Mouse (Mus musculus) intestine, embryonic 14.5 days (tissue): ENCODE results near the gene Prkag1. TPM values are rescaled to one million over a fixed set of nuclear protein-coding genes. Genes with fewer than 3 reads are reported as not detected.
A peak's percentile ranks its signal among the peaks of the same experiment; 100 is the strongest.

Experiments used
- ATAC-seq: fragments of 200-750 bp; cut with Nextera tagmentation; replicated peaks from 2 replicates; pipeline ENCODE4 v1.8.0; 2017; ENCODE audit warnings: low read depth, moderate number of reproducible peaks, moderate TSS enrichment, moderate library complexity; ENCODE audit not compliant: low FRiP score, low TSS enrichment
- DNase-seq: peaks from one replicate; pipeline ENCODE4 v3.0.0-alpha.2; 2018; ENCODE audit warnings: low spot score
- H3K27ac ChIP-seq: fragments of 300-500 bp; sonication (generic); 2 replicates; pipeline ENCODE4 v1.5.1; 2014; ENCODE audit warnings: low read depth, mild to moderate bottlenecking, control low read depth
- H3K27me3 ChIP-seq: fragments of 300-500 bp; sonication (generic); replicated peaks from 2 replicates; pipeline ENCODE4 v1.6.1; 2014; ENCODE audit warnings: low read length, control low read depth; ENCODE audit not compliant: control insufficient read depth, insufficient read depth
- H3K36me3 ChIP-seq: fragments of 300-500 bp; sonication (generic); 2 replicates; pipeline ENCODE4 v1.6.1; 2014; ENCODE audit warnings: low read length, control low read depth; ENCODE audit not compliant: control insufficient read depth, insufficient read depth
- H3K4me1 ChIP-seq: fragments of 300-500 bp; sonication (generic); replicated peaks from 2 replicates; pipeline ENCODE4 v1.6.1; 2014; ENCODE audit warnings: low read length, control low read depth, mixed read lengths; ENCODE audit not compliant: control insufficient read depth, insufficient read depth
- H3K4me2 ChIP-seq: fragments of 300-500 bp; sonication (generic); 2 replicates; pipeline ENCODE4 v1.6.1; 2014; ENCODE audit warnings: low read length
- H3K4me3 ChIP-seq: fragments of 300-500 bp; sonication (generic); 2 replicates; pipeline ENCODE4 v1.5.1; 2014; ENCODE audit warnings: low read depth, low read length, control low read depth, mixed read lengths
- H3K9ac ChIP-seq: fragments of 300-500 bp; sonication (generic); 2 replicates; pipeline ENCODE4 v1.6.1; 2014; ENCODE audit warnings: mild to moderate bottlenecking, low read length
- H3K9me3 ChIP-seq: fragments of 300-500 bp; sonication (generic); 2 replicates; pipeline ENCODE4 v1.6.1; 2016; ENCODE audit warnings: low read length, control low read depth; ENCODE audit not compliant: control insufficient read depth
- WGBS: fragments of 180-500 bp; shearing (Covaris S2); extraction: QIAGEN DNeasy Blood & Tissue Kit; methylation state at CpG from one replicate; pipeline ENCODE4 v1.1.7; 2014; 5-methylcytosine and 5-hydroxymethylcytosine counted together
- polyA plus RNA-seq: library from polyadenylated mRNA; unstranded; fragments of >200 nt; fragmentation: Nextera tagmentation; extraction: Ambion mirVana; gene quantifications from 2 replicates; pipeline ENCODE4 v1.2.1, GENCODE M21; 2014

Prkag1 gene
- polyA plus RNA-seq, 1 experiment from 2014 or later: 77.3 TPM

DNA sequence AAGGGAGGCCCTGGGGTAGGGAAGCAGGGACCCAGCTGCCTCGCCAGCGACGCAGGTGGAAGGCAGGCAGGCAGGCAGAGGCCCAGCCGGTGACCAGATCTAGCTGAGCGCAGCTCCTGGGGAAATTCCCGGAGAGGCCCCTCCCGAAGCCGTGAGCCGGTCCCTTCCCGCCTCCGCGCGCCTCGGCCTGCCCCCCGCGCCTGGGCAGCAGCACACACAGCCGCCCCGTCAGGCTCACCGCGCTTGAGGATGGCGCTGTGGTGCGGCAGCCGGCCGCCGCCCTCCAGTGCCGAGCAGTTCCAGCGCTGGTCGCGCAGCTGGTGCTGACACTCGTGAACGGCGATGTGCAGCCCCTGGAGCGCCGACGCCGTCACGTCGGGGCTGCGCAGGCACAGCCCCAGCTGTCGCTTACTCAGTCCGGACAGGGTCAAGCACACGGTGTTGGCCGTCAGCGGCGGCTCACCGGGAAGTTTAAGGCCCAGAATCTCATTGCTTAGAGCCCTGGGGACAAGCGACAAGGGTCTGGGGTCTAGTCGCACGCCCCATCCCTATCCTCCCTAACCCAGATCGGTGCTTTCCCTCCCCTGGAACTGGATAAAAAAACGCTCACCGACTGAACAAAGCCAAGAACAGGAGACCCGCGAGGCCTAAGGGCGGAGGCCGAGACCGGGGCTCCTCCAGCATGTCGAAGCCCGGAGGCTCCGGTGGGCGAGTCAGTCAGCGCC lies 54.9 kb downstream of the Prkag1 start:
- peak overlapping the region; percentile 20 for H3K4me2 ChIP-seq
- H3K4me1 ChIP-seq: peaks cover 7% of the 10 kb centered on the region; the same call in 1 of the 2 replicates
- H3K9ac ChIP-seq: no peak overlapping the region
- peak; percentile 72 for DNase-seq
- H3K36me3 ChIP-seq: no peaks in the 10 kb centered on the region
- no peak overlapping the region for H3K27ac ChIP-seq
- peak overlapping the region; percentile 3; the same call in 1 of the 2 replicates for H3K4me3 ChIP-seq
- no peak for ATAC-seq
- WGBS: 2% methylated on average over 62 of the region's 62 CpGs
- peaks cover 100% of the 10 kb centered on the region for H3K27me3 ChIP-seq
- no peaks in the 10 kb centered on the region for H3K9me3 ChIP-seq

DNA sequence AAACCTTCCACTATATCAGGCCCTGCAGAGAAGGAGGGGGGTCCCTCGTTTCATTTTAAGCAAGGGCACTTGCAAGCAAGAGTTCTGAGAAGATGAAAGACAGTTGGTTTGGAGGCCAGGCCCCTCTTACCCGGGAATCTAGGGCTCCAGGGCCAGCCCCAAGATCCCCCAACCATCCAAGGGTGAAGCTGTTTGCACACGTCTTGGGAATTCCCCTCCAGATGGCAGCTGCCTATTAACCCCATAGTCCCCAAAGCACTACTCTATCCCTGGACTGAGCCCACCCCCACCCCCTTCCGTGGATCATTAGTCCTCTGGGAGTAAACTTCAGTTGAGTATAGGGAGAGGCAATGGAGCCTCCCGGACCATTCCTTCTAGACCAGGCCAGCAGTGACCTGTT lies 55.8 kb downstream of the Prkag1 start:
- Histone ChIP-seq H3K4me1 (peaks cover 7% of the 10 kb centered on the region; the same call in 1 of the 2 replicates), H3K36me3 (no peaks in the 10 kb centered on the region), H3K27me3 (peaks cover 98% of the 10 kb centered on the region), H3K9ac (no peak overlapping the region), H3K4me3 (no peak overlapping the region), H3K27ac (no peak overlapping the region), H3K9me3 (no peaks in the 10 kb centered on the region), H3K4me2 (no peak overlapping the region)
- DNase-seq: no peak
- no peak for ATAC-seq
- WGBS: 4% methylated on average over 5 of the region's 5 CpGs

DNA sequence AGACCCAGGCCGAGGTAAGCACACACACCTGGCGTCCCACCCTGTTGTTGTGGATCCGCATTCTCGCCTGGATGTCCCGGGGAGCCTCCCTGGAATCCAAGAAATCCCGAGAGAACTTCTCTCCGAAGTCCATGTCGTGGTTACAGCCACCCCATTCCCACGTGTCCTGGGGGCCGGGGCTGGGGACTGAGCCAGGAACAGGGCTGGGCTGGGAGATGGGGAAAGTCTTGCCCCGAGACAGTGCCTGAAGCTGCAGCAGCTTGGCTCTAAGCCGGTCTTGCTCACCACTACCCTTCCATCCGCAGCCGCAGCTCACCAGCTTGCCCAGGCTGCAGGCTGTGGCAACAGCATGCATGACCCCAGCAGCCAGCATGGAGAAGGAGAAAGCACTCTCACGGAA lies 57.2 kb downstream of the Prkag1 start:
- H3K4me2 ChIP-seq: no peak overlapping the region
- H3K4me3 ChIP-seq: no peak overlapping the region
- H3K36me3 ChIP-seq: no peaks in the 10 kb centered on the region
- H3K27ac ChIP-seq: no peak overlapping the region
- no peak for ATAC-seq
- no peak for DNase-seq
- H3K4me1 ChIP-seq: peaks cover 7% of the 10 kb centered on the region; the same call in 1 of the 2 replicates
- 16% methylated on average over 15 of the region's 15 CpGs for WGBS
- H3K27me3 ChIP-seq: peaks cover 98% of the 10 kb centered on the region
- H3K9me3 ChIP-seq: no peaks in the 10 kb centered on the region
- no peak overlapping the region for H3K9ac ChIP-seq

DNA sequence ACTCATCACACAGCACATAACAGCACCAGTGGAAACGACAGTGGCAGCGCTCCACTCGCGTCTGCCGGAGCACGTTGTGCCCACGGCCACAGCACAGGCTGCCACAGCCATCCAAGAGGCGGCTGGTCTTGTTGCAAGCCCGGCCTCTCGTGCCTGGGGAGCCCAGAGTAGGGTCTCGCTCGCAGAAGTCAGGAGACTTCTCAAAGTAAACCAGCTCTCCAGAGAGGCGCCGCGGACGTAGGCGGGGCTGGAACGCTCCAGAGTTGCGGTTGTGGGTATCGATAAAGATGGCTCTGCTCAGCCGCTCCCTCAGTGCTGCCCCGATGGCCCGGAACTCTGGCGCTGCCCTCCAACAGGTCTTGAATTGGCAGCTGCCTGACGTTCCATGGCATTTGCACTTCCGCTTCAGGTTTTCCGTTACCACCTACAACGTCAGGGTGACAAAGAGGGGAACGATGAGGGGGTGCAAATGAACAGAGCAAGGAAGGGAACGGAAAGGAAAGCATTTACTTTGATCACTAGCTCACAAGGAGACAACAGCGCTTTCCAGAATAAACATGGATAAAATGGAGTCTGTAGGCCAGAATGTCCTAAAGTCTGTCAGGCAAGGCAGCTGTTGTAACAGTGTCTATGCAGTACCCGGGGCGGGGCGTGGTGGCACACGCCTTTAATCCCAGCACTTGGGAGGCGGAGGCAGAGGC lies 58.7 kb downstream of the Prkag1 start:
- Histone ChIP-seq H3K4me3 (peak overlapping the region; percentile 18), H3K36me3 (no peaks in the 10 kb centered on the region), H3K4me1 (peaks cover 7% of the 10 kb centered on the region; the same call in 1 of the 2 replicates), H3K4me2 (peak overlapping the region; percentile 45), H3K27ac (no peak overlapping the region), H3K27me3 (peaks cover 91% of the 10 kb centered on the region), H3K9ac (no peak overlapping the region), H3K9me3 (no peaks in the 10 kb centered on the region)
- ATAC-seq (no peak), DNase-seq (no peak)
- WGBS: 2% methylated on average over 36 of the region's 36 CpGs

DNA sequence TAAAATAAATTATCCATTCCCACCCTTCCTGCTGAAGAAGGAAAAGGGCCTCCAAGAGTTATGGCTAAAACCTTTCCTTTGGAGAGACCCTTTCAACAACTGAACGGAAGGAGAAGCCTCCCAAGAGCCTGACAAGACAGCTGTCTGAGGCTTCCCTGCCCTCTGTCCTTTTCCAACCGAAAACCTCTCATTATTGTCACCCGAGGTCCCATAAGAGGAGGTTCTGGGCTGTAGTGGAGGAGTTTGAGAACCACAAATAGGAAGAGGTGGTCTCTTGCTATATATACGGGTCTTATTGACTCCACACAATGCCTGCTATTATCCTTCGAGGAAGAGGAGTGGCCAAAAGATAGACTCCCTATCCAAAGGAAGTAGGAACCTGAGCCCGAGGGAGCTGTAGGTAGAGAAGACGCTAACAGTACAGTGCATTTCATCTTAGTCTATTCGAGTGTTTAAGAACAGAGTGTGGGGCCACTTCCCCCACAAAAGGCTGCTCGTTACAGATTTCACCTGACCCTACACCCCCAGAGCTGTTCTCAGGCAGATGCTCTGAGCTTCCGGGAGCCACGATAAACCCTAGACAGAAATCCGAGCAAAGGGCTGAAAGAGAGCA lies 59.4 kb downstream of the Prkag1 start:
- Histone ChIP-seq H3K9ac (no peak overlapping the region), H3K4me3 (0 out of 2 replicates have a peak overlapping the region, but pooled peaks have one; percentile 18), H3K4me2 (peak overlapping the region; percentile 45), H3K27ac (no peak overlapping the region), H3K9me3 (no peaks in the 10 kb centered on the region), H3K36me3 (no peaks in the 10 kb centered on the region), H3K27me3 (peaks cover 84% of the 10 kb centered on the region), H3K4me1 (peaks cover 3% of the 10 kb centered on the region; the same call in 1 of the 2 replicates)
- no peak for ATAC-seq
- whole genome bisulfite sequencing: 4% methylated on average over 12 of the region's 12 CpGs
- DNase-seq: no peak

DNA sequence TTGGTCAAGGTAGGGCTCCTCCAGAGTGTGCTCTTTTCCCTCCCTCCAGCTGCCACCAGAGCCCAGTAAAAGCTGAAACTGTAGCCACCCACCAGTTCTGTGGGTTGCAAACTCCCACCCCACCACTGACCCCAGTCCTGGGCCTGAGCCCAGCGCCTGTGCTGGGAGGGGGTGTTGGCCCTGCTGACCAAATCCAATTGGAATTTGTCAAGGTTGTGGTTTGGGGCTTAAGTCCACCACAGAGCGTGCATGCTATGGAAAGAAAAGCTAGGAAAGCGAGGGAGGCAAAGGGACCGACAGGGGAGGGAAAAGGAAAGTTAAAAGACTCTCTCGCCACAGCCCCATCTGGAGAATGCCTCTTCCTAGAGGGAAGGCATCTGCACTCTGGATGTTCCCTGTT lies 63.1 kb downstream of the Prkag1 start:
- H3K9me3 ChIP-seq: no peaks in the 10 kb centered on the region
- H3K9ac ChIP-seq: no peak overlapping the region
- H3K4me3 ChIP-seq: no peak overlapping the region
- H3K27me3 ChIP-seq: peaks cover 51% of the 10 kb centered on the region
- WGBS: 35% methylated on average over 5 of the region's 5 CpGs
- no peak overlapping the region for H3K27ac ChIP-seq
- H3K36me3 ChIP-seq: no peaks in the 10 kb centered on the region
- H3K4me2 ChIP-seq: no peak overlapping the region
- no peak for ATAC-seq
- H3K4me1 ChIP-seq: peaks cover 8% of the 10 kb centered on the region; the same call in 1 of the 2 replicates
- DNase-seq: no peak

DNA sequence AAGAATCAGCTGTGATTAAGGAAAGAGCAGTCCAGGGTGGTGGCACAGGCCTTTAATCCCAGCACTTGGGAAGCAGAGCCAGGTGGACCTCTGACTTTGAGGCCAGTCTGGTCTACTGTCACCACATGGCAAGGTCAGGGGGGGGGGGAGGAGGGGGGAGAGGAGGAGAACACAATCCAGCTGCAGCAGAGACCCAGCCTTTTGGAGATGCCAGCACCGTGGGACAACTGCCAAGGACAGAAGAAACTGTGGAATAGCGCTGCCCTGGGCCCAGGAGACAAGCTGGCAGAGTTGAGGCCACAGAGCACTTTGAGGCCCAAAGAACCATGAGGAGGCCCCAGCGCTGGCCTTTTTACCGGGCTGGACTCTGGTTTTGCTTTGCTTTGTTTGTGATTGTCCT lies 65.4 kb downstream of the Prkag1 start:
- DNase-seq: no peak
- peaks cover 10% of the 10 kb centered on the region; the same call in 1 of the 2 replicates for H3K4me1 ChIP-seq
- H3K27me3 ChIP-seq: peaks cover 28% of the 10 kb centered on the region
- H3K36me3 ChIP-seq: no peaks in the 10 kb centered on the region
- H3K9ac ChIP-seq: no peak overlapping the region
- H3K9me3 ChIP-seq: no peaks in the 10 kb centered on the region
- no peak overlapping the region for H3K27ac ChIP-seq
- no peak overlapping the region for H3K4me3 ChIP-seq
- H3K4me2 ChIP-seq: no peak overlapping the region
- 68% methylated on average over 4 of the region's 4 CpGs for WGBS
- no peak for ATAC-seq
